Mouse (Mus musculus): ENCODE measurements at regions not wholly inside any gene's neighbourhood (a gene's known extent, or its start where the extent isn't known, plus 50 kb on each side); places are given as distances from the start of the nearest gene placed in this dataset.
"Not testable (repeated sequence)": the region's sequence is repeated elsewhere in the genome, so short reads cannot be mapped to it uniquely, and the experiment has no call there.

- no peak for DNase-seq (ENCODE audit: extremely low read depth, insufficient read length, low spot score)
Observed at GRCm38 (mm10) chr13:4935940-4936339, 327.0 kb upstream of the Akr1e1 start.

DNA sequence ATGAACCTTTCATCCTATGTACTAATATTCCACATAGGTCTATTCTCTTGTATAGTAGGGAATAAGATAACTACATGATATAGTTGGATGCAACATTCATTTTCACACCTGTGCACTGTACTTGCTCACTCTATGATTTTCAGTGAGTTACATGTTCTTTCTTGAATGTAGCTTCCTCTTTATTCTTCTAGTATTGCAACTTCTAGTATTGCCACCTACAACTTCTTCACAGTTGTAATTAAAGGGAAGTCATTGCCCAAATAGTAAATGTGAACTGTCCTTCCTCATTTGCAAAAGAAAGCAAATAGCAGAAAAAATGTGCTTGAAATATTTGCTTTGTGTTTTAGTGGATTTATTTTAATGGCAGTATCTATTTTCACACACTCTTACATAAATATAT lies 330.9 kb upstream of the Akr1e1 start:
- no peak for DNase-seq (ENCODE audit: extremely low read depth, insufficient read length, low spot score)

GRCm38 (mm10) chr13:4942490-4942889 lies 333.5 kb upstream of the Akr1e1 start:
- not testable (repeated sequence) for DNase-seq (ENCODE audit: extremely low read depth, insufficient read length, low spot score)

GRCm38 (mm10) chr13:4943046-4943445 lies 334.1 kb upstream of the Akr1e1 start:
- no peak for DNase-seq (ENCODE audit: extremely low read depth, insufficient read length, low spot score)

DNA sequence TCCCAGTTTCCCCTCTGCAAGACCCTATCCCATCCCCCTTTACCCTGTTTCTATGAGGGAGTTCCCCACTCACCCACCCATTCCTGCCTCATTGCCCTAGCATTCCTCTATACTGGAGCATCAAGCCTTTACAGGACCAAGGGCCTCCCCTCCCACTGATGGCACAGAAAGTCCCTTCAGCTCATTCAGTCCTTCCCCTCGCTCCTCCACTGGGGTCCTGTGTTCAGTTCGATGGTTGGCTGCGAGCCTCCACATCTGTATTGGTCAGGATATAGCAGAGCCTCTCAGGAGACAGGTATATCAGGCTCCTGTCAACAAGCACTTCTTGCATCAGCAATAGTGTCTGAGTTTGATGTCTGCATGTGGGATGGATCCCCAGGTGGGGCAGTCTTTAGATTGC lies 346.4 kb upstream of the Akr1e1 start:
- no peak for DNase-seq (ENCODE audit: extremely low read depth, insufficient read length, low spot score)

DNA sequence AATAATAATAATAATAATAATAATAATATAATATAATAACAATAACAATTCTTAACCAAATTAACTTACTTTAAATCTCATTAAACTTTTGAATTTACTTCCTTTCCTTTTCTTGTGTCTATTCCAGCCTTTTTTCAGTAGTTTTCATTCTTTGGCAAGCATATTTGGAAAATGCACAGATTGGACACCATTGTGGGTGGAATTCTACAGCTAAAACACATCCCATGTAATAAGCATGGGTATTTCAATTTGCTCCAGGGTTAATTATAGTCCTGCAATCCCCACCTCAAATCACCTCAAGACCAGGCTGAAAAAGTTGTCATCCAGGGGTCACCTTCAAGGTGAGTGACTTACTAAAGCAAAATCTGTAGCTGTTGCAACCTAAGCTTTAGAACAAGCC lies 355.9 kb upstream of the Akr1e1 start:
- DNase-seq (ENCODE audit: extremely low read depth, insufficient read length, low spot score) = no peak

DNA sequence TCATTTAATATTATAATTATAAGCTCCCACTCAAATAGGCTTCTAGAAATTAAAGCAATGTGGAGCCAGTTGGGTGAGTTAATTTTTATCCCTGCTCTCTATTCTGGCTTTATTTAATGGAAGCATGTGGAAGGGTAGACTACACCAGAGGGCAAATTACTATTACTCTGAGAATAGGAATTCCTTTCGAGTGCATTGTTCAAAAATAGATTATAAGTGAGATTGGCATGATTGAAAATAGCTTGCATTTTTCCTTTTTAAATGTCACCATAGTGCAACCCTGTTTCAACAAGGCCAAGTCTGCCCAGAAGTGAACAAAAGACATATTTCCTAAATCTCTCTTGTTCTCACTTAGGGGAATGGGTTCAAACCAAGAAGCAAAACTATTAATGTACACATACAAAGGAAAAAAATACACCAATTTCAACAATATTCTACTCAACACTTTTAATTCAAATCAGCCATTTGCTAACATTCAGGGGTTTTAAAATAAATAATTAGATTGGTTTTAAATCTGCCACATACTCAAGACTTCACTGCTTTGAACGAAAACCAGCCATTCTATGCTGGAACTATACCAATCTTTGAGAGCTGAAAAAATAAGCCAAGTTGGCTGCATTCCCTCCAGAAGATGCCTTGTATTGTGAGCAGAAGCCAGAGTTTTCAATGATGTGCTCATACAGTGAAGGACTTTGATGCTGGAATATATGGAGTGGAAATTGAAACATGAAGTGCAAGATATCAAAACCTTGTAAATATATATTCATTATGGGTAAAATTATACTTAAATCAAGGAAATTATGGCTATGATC lies 361.3 kb upstream of the Akr1e1 start:
- no peak for DNase-seq (ENCODE audit: extremely low read depth, insufficient read length, low spot score)

- no peak for DNase-seq (ENCODE audit: extremely low read depth, insufficient read length, low spot score)
Observed at GRCm38 (mm10) chr13:4971472-4972067, 362.6 kb upstream of the Akr1e1 start.

GRCm38 (mm10) chr13:4992876-4993275 lies 383.9 kb upstream of the Akr1e1 start:
- no peak for DNase-seq (ENCODE audit: extremely low read depth, insufficient read length, low spot score)

DNA sequence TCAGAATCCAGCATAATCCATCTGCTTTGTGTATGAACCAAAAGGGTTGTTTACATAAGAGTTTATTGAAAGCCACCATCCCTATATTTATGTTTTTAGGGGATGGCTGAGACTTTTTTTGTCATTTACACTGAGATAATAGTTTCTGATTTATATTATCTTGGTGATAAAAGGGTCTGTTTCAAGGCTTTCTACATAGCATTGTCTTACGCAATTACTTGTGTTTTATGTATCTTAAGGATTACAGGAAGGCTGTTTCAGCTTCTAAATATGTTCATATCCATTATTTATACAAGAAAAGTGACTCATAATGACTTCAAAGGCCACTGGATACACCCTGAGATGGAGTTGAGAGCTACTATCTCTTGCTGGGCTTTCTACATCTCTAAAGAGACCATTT lies 399.3 kb upstream of the Akr1e1 start:
- DNase-seq (ENCODE audit: extremely low read depth, insufficient read length, low spot score) = no peak

- DNase-seq (ENCODE audit: extremely low read depth, insufficient read length, low spot score) = no peak
Observed at GRCm38 (mm10) chr13:5022439-5022838, 413.5 kb upstream of the Akr1e1 start.

DNA sequence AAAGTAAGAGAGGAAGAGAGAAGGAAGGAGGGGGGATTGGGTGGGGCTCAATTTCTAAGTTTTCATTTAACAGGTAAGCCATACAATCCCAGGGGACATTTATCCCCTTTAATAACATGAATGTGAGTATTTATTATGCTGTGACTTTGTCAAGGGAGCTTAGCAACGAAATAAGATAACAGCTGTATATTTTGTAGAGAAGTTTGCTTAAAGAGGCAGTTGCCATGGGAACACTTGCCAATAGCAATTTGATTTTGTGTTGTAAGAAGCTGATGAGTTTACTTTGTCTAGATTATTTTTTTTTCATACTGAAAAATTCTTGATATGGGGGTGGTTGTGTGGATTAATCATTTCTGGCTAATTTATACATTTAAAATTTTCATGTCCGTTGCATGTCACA lies 450.9 kb upstream of the Akr1e1 start:
- no peak for DNase-seq (ENCODE audit: extremely low read depth, insufficient read length, low spot score)

DNA sequence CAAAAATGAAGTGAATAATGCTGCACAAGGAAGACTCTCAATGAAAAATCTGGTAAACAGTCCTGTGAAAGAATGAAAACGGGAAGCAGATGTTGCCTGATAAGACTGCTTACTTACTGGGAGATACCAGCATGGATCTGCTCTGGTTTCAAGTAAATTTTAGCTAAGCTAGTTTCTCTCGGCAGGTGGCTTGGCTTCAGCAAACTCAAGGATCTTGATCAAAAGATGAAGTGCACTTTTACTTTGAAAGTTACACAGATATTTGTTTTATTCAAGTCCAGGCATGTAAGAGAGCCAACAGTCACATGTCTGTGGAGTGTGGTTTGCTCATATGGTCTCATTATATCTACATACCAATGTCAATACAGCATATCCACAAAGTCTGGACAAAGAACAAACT lies 451.5 kb upstream of the Akr1e1 start:
- DNase-seq (ENCODE audit: extremely low read depth, insufficient read length, low spot score) = no peak

DNA sequence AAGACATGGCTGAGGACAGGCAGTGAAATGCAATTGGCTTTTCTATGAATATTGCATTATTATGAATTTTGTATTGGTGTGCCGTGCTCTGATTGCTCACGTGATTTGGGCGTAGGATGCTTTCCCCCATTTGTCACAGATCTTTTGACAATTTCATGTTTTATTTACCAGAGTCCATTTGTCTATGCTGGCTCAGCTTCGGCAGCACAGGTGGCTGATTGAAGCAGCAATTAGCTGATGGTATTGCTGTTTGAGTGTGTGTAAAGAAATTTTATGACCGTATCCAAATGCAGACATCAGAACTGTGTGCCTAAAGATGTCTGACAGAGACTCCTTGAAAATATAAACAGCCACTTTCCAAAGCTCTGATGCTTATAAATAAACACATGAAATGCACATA lies 498.5 kb upstream of the Akr1e1 start:
- no peak for DNase-seq (ENCODE audit: extremely low read depth, insufficient read length, low spot score)

DNA sequence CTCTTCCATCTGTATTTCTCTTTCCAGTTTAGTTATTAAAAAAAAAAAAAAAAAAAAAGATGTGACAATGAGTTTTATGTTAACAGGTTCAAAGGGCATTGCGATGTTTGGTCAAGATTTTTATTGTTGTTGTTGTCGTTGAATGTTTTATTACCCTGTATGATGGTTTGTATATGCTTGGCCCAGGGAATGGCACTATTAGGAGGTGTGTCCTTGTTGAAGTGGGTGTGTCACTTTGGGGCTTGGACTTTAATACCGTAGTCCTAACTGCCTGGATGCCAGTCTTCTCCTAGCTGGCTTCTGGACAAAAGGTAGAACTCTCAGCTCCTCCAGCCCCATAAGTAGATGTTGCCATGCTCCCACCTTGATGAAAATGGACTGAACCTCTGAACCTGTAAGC lies 545.9 kb upstream of the Akr1e1 start:
- no peak for DNase-seq (ENCODE audit: extremely low read depth, insufficient read length, low spot score)

GRCm38 (mm10) chr13:5159765-5160684 lies 551.1 kb upstream of the Akr1e1 start:
- DNase-seq (ENCODE audit: extremely low read depth, insufficient read length, low spot score) = no peak

GRCm38 (mm10) chr13:5166716-5167115 lies 557.7 kb upstream of the Akr1e1 start:
- DNase-seq (ENCODE audit: extremely low read depth, insufficient read length, low spot score) = no peak

DNA sequence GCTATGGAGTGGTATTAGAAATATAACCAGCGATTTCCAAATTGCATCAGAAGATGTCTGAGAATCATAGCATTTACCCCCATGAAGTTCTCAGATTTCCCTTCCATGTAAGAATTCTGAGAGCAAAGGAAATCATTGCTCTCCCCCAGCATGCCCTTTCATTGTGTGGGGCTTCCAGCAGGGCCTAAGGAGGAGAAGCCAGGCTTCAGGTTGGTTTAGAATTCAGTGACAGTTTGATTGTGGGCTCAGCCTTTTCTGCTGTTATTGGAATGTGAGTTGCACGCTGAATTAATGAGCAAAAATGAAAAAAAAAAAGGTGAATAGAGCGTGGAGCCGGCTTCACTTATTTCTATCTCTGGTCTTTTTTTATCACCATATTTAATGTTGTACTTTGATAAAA lies 570.0 kb upstream of the Akr1e1 start:
- no peak for DNase-seq (ENCODE audit: extremely low read depth, insufficient read length, low spot score)

DNA sequence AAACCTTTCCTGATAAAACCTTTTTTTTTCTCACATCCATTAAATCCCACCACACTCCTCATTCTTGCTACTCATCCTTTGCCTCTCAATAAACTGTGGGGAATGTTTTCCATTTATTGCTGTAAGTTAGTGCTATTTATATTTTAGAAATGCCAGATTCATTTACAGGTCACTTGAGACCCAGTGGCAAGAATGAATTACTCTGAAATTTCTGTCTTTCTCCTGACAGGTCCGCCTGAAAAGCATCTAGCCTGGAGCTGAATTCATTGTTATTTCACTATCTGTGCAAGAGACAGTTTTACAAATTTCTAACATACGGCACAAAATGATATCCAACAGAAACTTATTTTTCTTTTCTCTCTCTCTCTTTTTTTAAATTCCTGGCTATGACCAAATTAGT lies 570.6 kb upstream of the Akr1e1 start:
- no peak for DNase-seq (ENCODE audit: extremely low read depth, insufficient read length, low spot score)

DNA sequence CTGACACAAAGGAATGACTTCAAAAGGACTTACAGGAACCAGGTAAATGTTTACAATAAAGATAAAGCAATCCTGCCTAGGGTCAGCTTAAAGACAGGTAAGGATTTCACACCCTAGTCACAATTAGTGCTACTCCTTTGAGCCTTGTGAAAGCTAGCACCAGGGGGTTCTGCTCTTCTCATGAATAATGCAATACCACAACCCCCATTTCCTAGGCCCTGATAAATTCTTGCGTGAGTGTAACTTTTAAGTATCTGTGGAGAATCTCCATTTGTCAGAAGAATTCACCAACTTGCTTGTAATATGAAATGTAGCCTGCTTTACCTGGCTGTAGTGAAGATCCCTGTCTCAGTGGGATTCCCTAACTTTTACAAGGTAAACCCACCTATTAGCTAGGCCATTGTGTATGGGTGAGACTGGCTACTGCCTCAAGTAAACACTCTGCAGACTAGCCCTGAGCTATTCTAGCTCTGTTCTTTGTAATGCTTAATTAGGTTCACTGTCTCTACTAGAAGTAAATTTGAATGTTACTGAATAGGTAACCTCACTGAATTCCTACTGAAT lies 576.3 kb upstream of the Akr1e1 start:
- not testable (repeated sequence) for DNase-seq (ENCODE audit: extremely low read depth, insufficient read length, low spot score)

DNA sequence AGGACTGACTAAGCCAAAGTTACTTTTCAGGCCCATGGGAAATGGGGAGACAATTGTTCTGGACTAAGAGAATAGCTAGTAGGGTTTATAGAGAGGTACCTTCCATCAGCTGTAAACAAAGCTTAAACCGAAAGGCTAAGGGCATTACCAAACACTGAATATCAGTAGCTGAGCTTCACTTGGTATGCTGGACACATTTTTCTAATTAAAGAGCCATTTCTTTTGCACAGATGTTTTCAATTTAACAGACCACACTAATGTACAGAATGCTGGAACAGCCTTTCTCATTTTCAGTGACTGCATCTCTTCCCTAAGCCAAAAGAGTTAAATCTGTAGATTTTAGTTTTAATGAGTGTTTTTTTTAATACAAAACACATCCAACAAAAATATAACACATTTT lies 593.8 kb upstream of the Akr1e1 start:
- DNase-seq (ENCODE audit: extremely low read depth, insufficient read length, low spot score) = no peak
